Mouse (Mus musculus) spleen, adult 2 months (tissue): ENCODE measurements around the gene Ddc.

Source experiments
- CTCF ChIP-seq: fragments of 200-500 bp; IDR thresholded peaks from 2 replicates; pipeline ENCODE4 v1.5.1; 2011; ENCODE audit warnings: mild to moderate bottlenecking, inconsistent platforms; ENCODE audit not compliant: insufficient read depth, insufficient read length, insufficient replicate concordance; ENCODE audit errors: extremely low read depth
- POLR2A ChIP-seq: fragments of 200-500 bp; IDR thresholded peaks from 2 replicates; pipeline ENCODE4 v1.6.1; 2011; ENCODE audit warnings: low read depth, low read length, inconsistent platforms

DNA sequence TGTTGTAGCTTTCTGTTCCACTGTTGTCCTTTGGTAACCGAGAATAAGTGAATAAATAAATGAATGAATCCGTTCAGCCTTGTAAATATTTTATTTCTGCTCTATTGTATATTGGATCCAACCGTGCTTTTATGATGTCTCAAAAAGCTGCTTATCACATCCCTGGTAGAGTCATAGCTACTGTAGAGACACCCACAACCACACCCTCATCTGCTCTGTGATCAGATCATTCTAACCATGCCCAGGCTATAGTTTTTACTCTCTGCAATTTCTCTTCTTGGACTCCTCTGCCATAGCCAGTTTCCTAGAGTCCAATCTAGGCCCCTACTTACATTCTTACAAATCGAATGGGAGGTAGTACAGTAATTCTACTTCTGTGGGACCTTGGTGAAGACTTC, 12.7 kb downstream of the Ddc start:
- TF ChIP-seq POLR2A = no peak
- TF ChIP-seq CTCF = no peak
